ENCODE assay signal across 22 mouse cellular contexts in genomic region chr11:60915201-60915600, GRCm38 (mm10). TPM values are rescaled to one million over a fixed set of nuclear protein-coding genes. Genes with fewer than 3 reads are reported as not detected.
A peak's percentile ranks its signal among the peaks of the same experiment; 100 is the strongest.
DNase-seq lines count a peak whose midpoint lies in the region; ATAC-seq lines count a peak whose summit lies in the region.
"Had no signal": no experiment of that assay in that cellular context is flagged by ENCODE, and none has a peak within 500 bp of the region (broad histone marks: within the 10 kb centered on the region; RNA-seq: fewer than 3 reads in every experiment).

No protein-coding gene starts in this region.

- peak overlapping the region; percentile 84; the same call in 1 of the 2 replicates for H3K4me2 ChIP-seq in heart, embryonic 13.5 days
- H3K4me2 ChIP-seq in neural tube, embryonic 15.5 days, result 0 out of 2 replicates have a peak overlapping the region, but pooled peaks have one; percentile 88

- no peak for ATAC-seq in heart, embryonic 13.5 days (ENCODE audit: extremely low read depth, insufficient number of reproducible peaks, low FRiP score, low TSS enrichment)
- no peak for ATAC-seq in neural tube, embryonic 15.5 days (ENCODE audit: low FRiP score)
- ATAC-seq: midbrain, embryonic 16.5 days had no signal

- H3K9me3 ChIP-seq in heart, embryonic 13.5 days, result no peaks in the 10 kb centered on the region
- no peaks in the 10 kb centered on the region for H3K9me3 ChIP-seq in neural tube, embryonic 15.5 days (replicated peaks)
- H3K9me3 ChIP-seq: embryonic facial prominence, embryonic 13.5 days; forebrain, embryonic 12.5 days; limb, embryonic 15.5 days; liver, embryonic 15.5 days; midbrain, embryonic 10.5 days had no signal

- WGBS in heart, embryonic 13.5 days, result 52% methylated on average over 4 of the region's 4 CpGs
- WGBS in neural tube, embryonic 15.5 days, result 80% methylated on average over 4 of the region's 4 CpGs

- no peak overlapping the region for H3K4me3 ChIP-seq in heart, embryonic 13.5 days
- H3K4me3 ChIP-seq in neural tube, embryonic 15.5 days (replicated peaks), result no peak overlapping the region
- H3K4me3 ChIP-seq: forebrain, embryonic 12.5 days; limb, embryonic 15.5 days had no signal

- H3K27ac ChIP-seq in heart, embryonic 13.5 days (replicated peaks), result peak overlapping the region; percentile 85
- peak overlapping the region; percentile 89; the same call in 1 of the 2 replicates for H3K27ac ChIP-seq in neural tube, embryonic 15.5 days (replicated peaks)
- H3K27ac ChIP-seq: embryonic facial prominence, embryonic 13.5 days; forebrain, embryonic 12.5 days; kidney, postnatal 0 days; limb, embryonic 15.5 days; midbrain, embryonic 10.5 days had no signal

- no peaks in the 10 kb centered on the region for H3K27me3 ChIP-seq in heart, embryonic 13.5 days (replicated peaks)
- H3K27me3 ChIP-seq in neural tube, embryonic 15.5 days (replicated peaks), result no peaks in the 10 kb centered on the region
- H3K27me3 ChIP-seq: embryonic facial prominence, embryonic 13.5 days; forebrain, embryonic 12.5 days; limb, embryonic 15.5 days; liver, embryonic 15.5 days had no signal

- no peak for DNase-seq in heart, postnatal 4 days
- DNase-seq in 3T3-L1 (ENCODE audit: low read depth, low spot score) (peak; percentile 87), 416B (ENCODE audit: low read depth) (peak; percentile 45)
- DNase-seq in frontal cortex, postnatal 25 days (ENCODE audit: low spot score in 2 of 2), result no peak
- no peak for DNase-seq in left cerebral cortex, adult 8-10 months (ENCODE audit: low spot score in 2 of 2)
- DNase-seq: adrenal gland, adult 8-10 months; cerebellum, adult 2 months; cerebellum, postnatal 36 days; embryo, embryonic 11 days; kidney, adult 2 months; layer of hippocampus, adult 9-11 months; left cerebral cortex, postnatal 4 days; right cerebral cortex, postnatal 14 days had no signal

- peaks cover 4% of the 10 kb centered on the region; the same call in 1 of the 2 replicates for H3K36me3 ChIP-seq in heart, embryonic 13.5 days
- no peaks in the 10 kb centered on the region for H3K36me3 ChIP-seq in neural tube, embryonic 15.5 days
- H3K36me3 ChIP-seq: forebrain, embryonic 12.5 days; liver, embryonic 15.5 days; midbrain, embryonic 10.5 days had no signal

- no peak overlapping the region for H3K9ac ChIP-seq in heart, embryonic 13.5 days
- no peak overlapping the region for H3K9ac ChIP-seq in neural tube, embryonic 15.5 days (replicated peaks)
- H3K9ac ChIP-seq: embryonic facial prominence, embryonic 13.5 days; forebrain, embryonic 12.5 days; limb, embryonic 15.5 days; liver, embryonic 15.5 days had no signal

- peaks cover 39% of the 10 kb centered on the region for H3K4me1 ChIP-seq in heart, embryonic 13.5 days
- peaks cover 43% of the 10 kb centered on the region for H3K4me1 ChIP-seq in neural tube, embryonic 15.5 days

RNA-seq across cellular contexts. Expression of gene Natd1, which starts 0.7 kb away (rescaled TPM):
- 19.8 and 23.4 TPM in 2 replicates for polyA plus RNA-seq in heart, embryonic 13.5 days (2015; fragmentation: Nextera tagmentation; extraction: Ambion mirVana)
- 10 to 100 TPM; 24.4 to 27.6 TPM for total RNA-seq in heart, postnatal 4 days (2021)
- polyA plus RNA-seq in neural tube, embryonic 15.5 days (2015; fragmentation: Nextera tagmentation; extraction: Ambion mirVana), result 23.6 and 23.9 TPM in 2 replicates
- total RNA-seq in left cerebral cortex, adult 8-10 months (2022), result 10 to 100 TPM in 3 of 4 experiments, 1 to 10 TPM in 1; 9.6 to 13.4 (median 11.9) TPM

RNA-seq across cellular contexts. Expression of gene Map2k3, which starts 16.6 kb away (rescaled TPM):
- 73.6 and 78.1 TPM in 2 replicates for polyA plus RNA-seq in heart, embryonic 13.5 days (2015; fragmentation: Nextera tagmentation; extraction: Ambion mirVana)
- 10 to 100 TPM; 38.8 to 42.3 TPM for total RNA-seq in heart, postnatal 4 days (2021)
- 30.4 and 47.4 TPM in 2 replicates for polyA plus RNA-seq in neural tube, embryonic 15.5 days (2015; fragmentation: Nextera tagmentation; extraction: Ambion mirVana)
- total RNA-seq in left cerebral cortex, adult 8-10 months (2022), result 10 to 100 TPM; 12.0 to 18.7 (median 16.3) TPM

RNA-seq across cellular contexts. Expression of gene Tmem11, which starts 36.1 kb away (rescaled TPM):
- 60.6 and 68.6 TPM in 2 replicates for polyA plus RNA-seq in heart, embryonic 13.5 days (2015; fragmentation: Nextera tagmentation; extraction: Ambion mirVana)
- total RNA-seq in heart, postnatal 4 days (2021), result 10 to 100 TPM; 37.5 to 43.4 TPM
- 56.4 and 61.7 TPM in 2 replicates for polyA plus RNA-seq in neural tube, embryonic 15.5 days (2015; fragmentation: Nextera tagmentation; extraction: Ambion mirVana)
- 10 to 100 TPM; 26.7 to 33.3 (median 30.3) TPM for total RNA-seq in left cerebral cortex, adult 8-10 months (2022)

Comparison
In these comparisons a context has a peak if more than half of its experiments do, and no peak if none do; other contexts are left out.
1. DNase-seq: peak in 3T3-L1 (single experiment) and 416B (single experiment); none in heart, postnatal 4 days (single experiment), frontal cortex, postnatal 25 days (0 of 2) and left cerebral cortex, adult 8-10 months (0 of 2).